Mouse (Mus musculus): ENCODE data around the gene Arhgef38. TPM values are rescaled to one million over a fixed set of nuclear protein-coding genes. Genes with fewer than 3 reads are reported as not detected.

The Arhgef38 gene
- polyA plus RNA-seq, 1 experiment: not detected

GRCm38 (mm10) chr3:133092936-133093335 is 141.8 kb downstream of the Arhgef38 start:
- Histone ChIP-seq H3K79me3 (ENCODE audit: low read depth) (peaks cover 64% of the 10 kb centered on the region), H3ac (ENCODE audit: control insufficient read depth, insufficient read length, low read depth) (no peak overlapping the region), H3K79me2 (ENCODE audit: control insufficient read depth, insufficient read depth) (peaks cover 84% of the 10 kb centered on the region), H3K4me3 (ENCODE audit: insufficient read depth, poor library complexity, severe bottlenecking) (no peak overlapping the region), H3K27me3 (ENCODE audit: control insufficient read depth, insufficient read depth, insufficient read length) (no peaks in the 10 kb centered on the region), H3K36me3 (ENCODE audit: control insufficient read depth, insufficient read depth) (peaks cover 14% of the 10 kb centered on the region)
- TF ChIP-seq CTCF (IDR thresholded peaks at IDR 0.05; ENCODE audit: control insufficient read depth, insufficient read depth, insufficient read length) (no peak), MAX (IDR thresholded peaks at IDR 0.05) (no peak), USF1 (IDR thresholded peaks at IDR 0.05; ENCODE audit: low read depth) (no peak), CEBPB (IDR thresholded peaks at IDR 0.05; ENCODE audit: low read depth) (no peak), FOSL1 (IDR thresholded peaks at IDR 0.05; ENCODE audit: insufficient read depth, low read length, poor library complexity, severe bottlenecking) (no peak), MYOD1 (IDR thresholded peaks at IDR 0.05; ENCODE audit: control insufficient read depth, insufficient read length, low read depth) (no peak), MYOG (IDR thresholded peaks at IDR 0.05; ENCODE audit: control insufficient read depth, extremely low read depth, insufficient read length) (no peak)

- Histone ChIP-seq H3K79me2 (ENCODE audit: control insufficient read depth, insufficient read depth) (peaks cover 90% of the 10 kb centered on the region), H3K27me3 (ENCODE audit: control insufficient read depth, insufficient read depth, insufficient read length) (no peaks in the 10 kb centered on the region), H3ac (ENCODE audit: control insufficient read depth, insufficient read length, low read depth) (peak overlapping the region; percentile 73), H3K36me3 (ENCODE audit: control insufficient read depth, insufficient read depth) (peaks cover 8% of the 10 kb centered on the region), H3K79me3 (ENCODE audit: low read depth) (peaks cover 66% of the 10 kb centered on the region), H3K4me3 (ENCODE audit: insufficient read depth, poor library complexity, severe bottlenecking) (peak overlapping the region; percentile 74)
- TF ChIP-seq MYOD1 (IDR thresholded peaks at IDR 0.05; ENCODE audit: control insufficient read depth, insufficient read length, low read depth): no peak
- no peak for TF ChIP-seq CTCF (IDR thresholded peaks at IDR 0.05; ENCODE audit: control insufficient read depth, insufficient read depth, insufficient read length)
- TF ChIP-seq MYOG (IDR thresholded peaks at IDR 0.05; ENCODE audit: control insufficient read depth, extremely low read depth, insufficient read length): no peak
- TF ChIP-seq FOSL1 (IDR thresholded peaks at IDR 0.05; ENCODE audit: insufficient read depth, low read length, poor library complexity, severe bottlenecking): no peak
These were observed 142.4 kb downstream of the Arhgef38 start for GRCm38 (mm10) chr3:133092274-133092853.

- H3K27me3 ChIP-seq (ENCODE audit: control insufficient read depth, insufficient read depth, insufficient read length): no peaks in the 10 kb centered on the region
- peaks cover 66% of the 10 kb centered on the region for H3K79me3 ChIP-seq (ENCODE audit: low read depth)
- H3K36me3 ChIP-seq (ENCODE audit: control insufficient read depth, insufficient read depth): peaks cover 2% of the 10 kb centered on the region
- peaks cover 95% of the 10 kb centered on the region for H3K79me2 ChIP-seq (ENCODE audit: control insufficient read depth, insufficient read depth)
- H3ac ChIP-seq (ENCODE audit: control insufficient read depth, insufficient read length, low read depth): peak within 1 kb of the TSS; percentile 86
- TF ChIP-seq MYOG (IDR thresholded peaks at IDR 0.05; ENCODE audit: control insufficient read depth, extremely low read depth, insufficient read length) (no peak), MAX (IDR thresholded peaks at IDR 0.05) (peak; percentile 41)
- peak within 1 kb of the TSS; percentile 74 for H3K4me3 ChIP-seq (ENCODE audit: insufficient read depth, poor library complexity, severe bottlenecking)
These were observed 143.0 kb downstream of the Arhgef38 start, which contains the start of the genes Ints12 and Gstcd for GRCm38 (mm10) chr3:133091664-133092273. TSS of gene Ints12 (plus strand) at chr3:133091840. TSS of gene Gstcd (minus strand) at chr3:133092033.

- no peak for TF ChIP-seq CTCF (IDR thresholded peaks at IDR 0.05; ENCODE audit: control insufficient read depth, insufficient read depth, insufficient read length)
- no peak for TF ChIP-seq MAX (IDR thresholded peaks at IDR 0.05)
- no peak for TF ChIP-seq USF1 (IDR thresholded peaks at IDR 0.05; ENCODE audit: low read depth)
- TF ChIP-seq MYOD1 (IDR thresholded peaks at IDR 0.05; ENCODE audit: control insufficient read depth, insufficient read length, low read depth): no peak
- TF ChIP-seq FOSL1 (IDR thresholded peaks at IDR 0.05; ENCODE audit: insufficient read depth, low read length, poor library complexity, severe bottlenecking): no peak
- TF ChIP-seq MYOG (IDR thresholded peaks at IDR 0.05; ENCODE audit: control insufficient read depth, extremely low read depth, insufficient read length): no peak
- no peak for TF ChIP-seq CEBPB (IDR thresholded peaks at IDR 0.05; ENCODE audit: low read depth)
- Histone ChIP-seq H3K4me3 (ENCODE audit: insufficient read depth, poor library complexity, severe bottlenecking) (peak overlapping the region; percentile 74), H3ac (ENCODE audit: control insufficient read depth, insufficient read length, low read depth) (peak overlapping the region; percentile 86), H3K27me3 (ENCODE audit: control insufficient read depth, insufficient read depth, insufficient read length) (no peaks in the 10 kb centered on the region), H3K36me3 (ENCODE audit: control insufficient read depth, insufficient read depth) (no peaks in the 10 kb centered on the region), H3K79me2 (ENCODE audit: control insufficient read depth, insufficient read depth) (peaks cover 97% of the 10 kb centered on the region), H3K79me3 (ENCODE audit: low read depth) (peaks cover 66% of the 10 kb centered on the region)
These were observed 143.6 kb downstream of the Arhgef38 start for GRCm38 (mm10) chr3:133091121-133091663.

- no peaks in the 10 kb centered on the region for H3K27me3 ChIP-seq (ENCODE audit: control insufficient read depth, insufficient read depth, insufficient read length)
- no peak for TF ChIP-seq FOSL1 (IDR thresholded peaks at IDR 0.05; ENCODE audit: insufficient read depth, low read length, poor library complexity, severe bottlenecking)
- no peak for TF ChIP-seq CTCF (IDR thresholded peaks at IDR 0.05; ENCODE audit: control insufficient read depth, insufficient read depth, insufficient read length)
- no peak for TF ChIP-seq USF1 (IDR thresholded peaks at IDR 0.05; ENCODE audit: low read depth)
- no peak for TF ChIP-seq MAX (IDR thresholded peaks at IDR 0.05)
- TF ChIP-seq MYOG (IDR thresholded peaks at IDR 0.05; ENCODE audit: control insufficient read depth, extremely low read depth, insufficient read length): no peak
- no peak for TF ChIP-seq MYOD1 (IDR thresholded peaks at IDR 0.05; ENCODE audit: control insufficient read depth, insufficient read length, low read depth)
- no peak for TF ChIP-seq CEBPB (IDR thresholded peaks at IDR 0.05; ENCODE audit: low read depth)
- peaks cover 2% of the 10 kb centered on the region for H3K36me3 ChIP-seq (ENCODE audit: control insufficient read depth, insufficient read depth)
- peak overlapping the region; percentile 74 for H3K4me3 ChIP-seq (ENCODE audit: insufficient read depth, poor library complexity, severe bottlenecking)
- peaks cover 63% of the 10 kb centered on the region for H3K79me3 ChIP-seq (ENCODE audit: low read depth)
- peak overlapping the region; percentile 86 for H3ac ChIP-seq (ENCODE audit: control insufficient read depth, insufficient read length, low read depth)
- peaks cover 90% of the 10 kb centered on the region for H3K79me2 ChIP-seq (ENCODE audit: control insufficient read depth, insufficient read depth)
These were observed 144.3 kb downstream of the Arhgef38 start for GRCm38 (mm10) chr3:133090247-133091120.

Measured in C2C12 (cell line).